ENCODE assay signal across 10 mouse cellular contexts in the genomic region with DNA sequence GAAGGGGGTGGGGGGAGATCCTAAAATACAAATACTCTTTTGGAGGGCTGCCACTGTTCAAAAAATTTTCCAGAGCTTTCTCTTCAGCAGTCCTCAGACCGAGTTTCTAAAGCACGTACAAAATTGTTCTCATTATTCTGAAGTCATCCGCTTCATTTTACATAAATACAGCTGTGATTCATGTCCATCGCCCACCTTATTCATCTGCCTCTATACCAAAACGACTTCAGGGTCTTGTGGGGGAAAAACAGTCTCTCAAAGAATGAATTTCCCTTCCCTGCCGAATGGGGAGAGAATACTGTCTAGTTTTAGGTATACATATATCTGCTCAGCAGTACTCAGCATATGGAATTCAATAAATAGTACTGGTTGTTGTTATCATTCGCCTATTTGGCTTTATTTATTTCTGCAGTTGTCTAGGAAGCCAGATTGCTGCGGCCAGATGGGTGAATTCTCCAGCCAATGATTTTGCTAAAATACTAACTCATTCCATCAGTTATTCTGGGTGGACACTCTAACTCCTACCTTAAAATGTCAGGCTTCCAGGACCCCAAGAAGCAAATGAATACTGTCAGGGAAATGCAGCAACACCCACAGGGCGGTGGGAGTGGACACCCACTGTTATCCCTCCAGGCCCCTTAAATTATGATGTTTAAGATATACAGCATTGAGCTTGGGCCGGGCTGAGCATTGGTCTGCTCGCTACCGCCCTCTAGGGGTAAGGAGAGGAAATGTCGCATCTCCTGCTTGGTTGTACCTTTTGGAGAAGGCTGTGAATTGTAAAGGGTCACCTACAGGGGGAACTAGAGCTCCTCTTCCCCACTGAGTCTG. TPM values are rescaled to one million over a fixed set of nuclear protein-coding genes. Genes with fewer than 3 reads are reported as not detected.
A peak's percentile ranks its signal among the peaks of the same experiment; 100 is the strongest.
DNase-seq lines count a peak whose midpoint lies in the region; ATAC-seq and TF ChIP-seq lines count a peak whose summit lies in the region.
"Had no signal": no experiment of that assay in that cellular context is flagged by ENCODE, and none has a peak within 500 bp of the region (broad histone marks: within the 10 kb centered on the region; RNA-seq: fewer than 3 reads in every experiment).

No protein-coding gene starts in this region.

- H3K27me3 ChIP-seq in heart, embryonic 10.5 days (ENCODE audit: insufficient read depth, poor library complexity, severe bottlenecking): no peaks in the 10 kb centered on the region
- H3K27me3 ChIP-seq in stomach, postnatal 0 days (ENCODE audit: control insufficient read depth, insufficient read depth, low read length): no peaks in the 10 kb centered on the region
- H3K27me3 ChIP-seq: embryonic facial prominence, embryonic 12.5 days; liver, embryonic 15.5 days had no signal

- ATAC-seq in erythroid progenitor cell, adult 5-6 weeks (replicated peaks; ENCODE audit: low FRiP score, poor library complexity, severe bottlenecking): peak; percentile 54
- ATAC-seq in megakaryocyte progenitor cell, adult 5-6 weeks (replicated peaks; ENCODE audit: poor library complexity): peak; percentile 100
- no peak for ATAC-seq in stomach, postnatal 0 days (ENCODE audit: low FRiP score, low TSS enrichment)

- no peak for TF ChIP-seq EP300 in stomach, postnatal 0 days (optimal IDR thresholded peaks at IDR 0.05)

- peak; percentile 19 to 56 for DNase-seq in heart, postnatal 10 days
- no peak for DNase-seq in heart, embryonic 10.5 days (ENCODE audit: low spot score)
- DNase-seq in CD8-positive naive resting alpha-beta T cell, adult 2 months (ENCODE audit: low read depth in 2 of 2, low spot score in 2 of 2): peak; percentile 41 to 52
- peak; percentile 44 for DNase-seq in brain, embryonic 14.5 days (ENCODE audit: low read depth)
- DNase-seq in layer of hippocampus, adult 18-20 months (ENCODE audit: low spot score in 2 of 2): peak; percentile 43 to 67
- DNase-seq in stomach, postnatal 0 days (ENCODE audit: low spot score): peak; percentile 53

- no peak overlapping the region for H3K27ac ChIP-seq in heart, embryonic 10.5 days
- H3K27ac ChIP-seq in stomach, postnatal 0 days (replicated peaks): no peak overlapping the region
- H3K27ac ChIP-seq: embryonic facial prominence, embryonic 12.5 days; liver, embryonic 15.5 days had no signal

- no peak overlapping the region for H3K4me2 ChIP-seq in stomach, postnatal 0 days (replicated peaks; ENCODE audit: low read depth)
- H3K4me2 ChIP-seq: embryonic facial prominence, embryonic 12.5 days; liver, embryonic 15.5 days had no signal

- TF ChIP-seq CTCF in brain, embryonic 14.5 days (IDR thresholded peaks at IDR 0.05; ENCODE audit: borderline replicate concordance, extremely low read depth, insufficient read depth, insufficient read length): peak; percentile 84
- peak; percentile 87 for TF ChIP-seq CTCF in stomach, postnatal 0 days (IDR thresholded peaks at IDR 0.05; ENCODE audit: low read depth)

- WGBS in heart, embryonic 10.5 days: 44% methylated on average over 13 of the region's 13 CpGs
- WGBS in stomach, postnatal 0 days: 28% methylated on average over 13 of the region's 13 CpGs

- intact Hi-C loops in heart, postnatal 10 days (cut with DNase I): no loop called here

- no peaks in the 10 kb centered on the region for H3K36me3 ChIP-seq in heart, embryonic 10.5 days
- H3K36me3 ChIP-seq in stomach, postnatal 0 days (ENCODE audit: control insufficient read depth, insufficient read depth, low read length): no peaks in the 10 kb centered on the region
- H3K36me3 ChIP-seq: embryonic facial prominence, embryonic 12.5 days; liver, embryonic 15.5 days had no signal

- H3K4me1 ChIP-seq in heart, embryonic 10.5 days: no peaks in the 10 kb centered on the region
- H3K4me1 ChIP-seq in stomach, postnatal 0 days (replicated peaks; ENCODE audit: control insufficient read depth, insufficient read depth): no peaks in the 10 kb centered on the region
- H3K4me1 ChIP-seq: embryonic facial prominence, embryonic 12.5 days; liver, embryonic 15.5 days had no signal

- H3K4me3 ChIP-seq in heart, embryonic 10.5 days: no peak overlapping the region
- H3K4me3 ChIP-seq in stomach, postnatal 0 days (ENCODE audit: low read depth, low read length): no peak overlapping the region
- H3K4me3 ChIP-seq: embryonic facial prominence, embryonic 12.5 days; liver, embryonic 15.5 days had no signal

- no peak for TF ChIP-seq POLR2A in brain, embryonic 14.5 days (IDR thresholded peaks at IDR 0.05; ENCODE audit: borderline replicate concordance, extremely low read depth, insufficient read depth, insufficient read length, poor library complexity, severe bottlenecking)

- H3K9ac ChIP-seq in stomach, postnatal 0 days (ENCODE audit: low read length): no peak overlapping the region
- H3K9ac ChIP-seq: embryonic facial prominence, embryonic 12.5 days; liver, embryonic 15.5 days had no signal

- H3K9me3 ChIP-seq in heart, embryonic 10.5 days: no peaks in the 10 kb centered on the region
- H3K9me3 ChIP-seq in stomach, postnatal 0 days (ENCODE audit: control insufficient read depth, low read length): no peaks in the 10 kb centered on the region
- H3K9me3 ChIP-seq: embryonic facial prominence, embryonic 12.5 days; liver, embryonic 15.5 days had no signal

RNA-seq across cellular contexts. Expression of gene Tamm41, which starts 27.9 kb away (rescaled TPM):
- total RNA-seq in heart, postnatal 10 days (2021): 10 to 100 TPM; 18.1 to 19.5 TPM
- polyA plus RNA-seq in heart, embryonic 10.5 days (2016; fragmentation: Nextera tagmentation; extraction: Ambion mirVana): 51.9 and 70.3 TPM in 2 replicates
- polyA plus RNA-seq in brain, embryonic 14.5 days (2012; rRNA removed): 38.6 and 46.8 TPM in 2 replicates
- 4.0 and 25.2 TPM in 2 replicates for total RNA-seq in erythroid progenitor cell, adult 5-6 weeks (2015; ENCODE audit: low replicate concordance)
- 3.2 and 9.8 TPM in 2 replicates for total RNA-seq in erythroid progenitor cell, adult 5-6 weeks (2017; ENCODE audit: low replicate concordance)
- total RNA-seq in layer of hippocampus, adult 18-20 months (2021): 10 to 100 TPM; 17.2 to 18.5 TPM
- total RNA-seq in megakaryocyte progenitor cell, adult 5-6 weeks (2015): 54.3 and 55.0 TPM in 2 replicates
- 49.5 and 50.6 TPM in 2 replicates for total RNA-seq in megakaryocyte progenitor cell, adult 5-6 weeks (2017)
- polyA plus RNA-seq in stomach, postnatal 0 days (2015; fragmentation: Nextera tagmentation; extraction: Ambion mirVana): 35.8 and 36.0 TPM in 2 replicates
